Mouse (Mus musculus): Measurements from ENCODE around the gene Wfdc12. TPM values are rescaled to one million over a fixed set of nuclear protein-coding genes. Genes with fewer than 3 reads are reported as not detected.

Wfdc12 gene
- total RNA-seq, 1 experiment, result not detected

DNA sequence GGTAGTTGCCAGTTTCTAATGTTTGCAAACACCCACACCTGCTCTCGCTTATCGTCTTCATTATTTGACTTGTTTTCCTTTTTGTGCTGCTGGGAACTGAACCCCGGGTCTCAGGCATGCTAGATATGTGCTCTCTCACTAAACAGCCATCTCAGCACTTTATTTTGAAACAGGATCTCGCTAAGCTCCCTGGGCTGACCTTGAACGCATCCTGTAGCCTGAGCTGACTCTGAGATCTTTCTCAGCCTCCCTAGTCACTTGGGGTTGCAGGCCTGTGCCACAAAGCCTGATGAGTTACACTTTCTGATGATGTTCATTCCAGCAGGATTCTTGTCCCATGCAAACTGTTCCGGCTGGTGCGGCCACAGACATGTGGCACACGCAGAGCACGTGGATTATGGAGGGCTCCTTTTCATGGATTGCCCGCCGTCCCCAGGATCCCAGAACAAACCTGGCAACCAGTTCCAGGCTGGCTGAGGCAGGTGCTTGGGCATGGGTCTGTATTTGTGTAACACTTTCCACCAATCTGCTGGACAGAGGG, 28.8 kb downstream of the Wfdc12 start:
- Histone ChIP-seq H3K9me3 (ENCODE audit: control insufficient read depth, insufficient read depth, low read depth, low read length) (no peaks in the 10 kb centered on the region), H3K4me3 (ENCODE audit: insufficient read depth in 1 of 2, low read depth in 1 of 2, low read length in 2 of 2, poor library complexity in 1 of 2, severe bottlenecking in 1 of 2) (no peak overlapping the region), H3K9ac (ENCODE audit: insufficient read depth, low read depth, low read length, poor library complexity, severe bottlenecking) (no peak overlapping the region), H3K36me3 (ENCODE audit: control insufficient read depth, insufficient read depth, low read length, poor library complexity, severe bottlenecking) (no peaks in the 10 kb centered on the region), H3K27ac (ENCODE audit: insufficient read depth, low read depth, low read length, poor library complexity, severe bottlenecking) (no peak overlapping the region), H3K4me1 (ENCODE audit: control insufficient read depth in 2 of 2, insufficient read depth in 2 of 2, low read length in 2 of 2, poor library complexity in 1 of 2) (no peaks in the 10 kb centered on the region)
- peak; percentile 50; the same call in 1 of the 2 replicates for TF ChIP-seq MAFK (IDR thresholded peaks at IDR 0.05; ENCODE audit: insufficient read depth, low read depth, low read length)
- TF ChIP-seq ZNF384 (IDR thresholded peaks at IDR 0.05; ENCODE audit: low read depth, low read length), result no peak
- no peak for DNase-seq (ENCODE audit: low read depth, low spot score)
- in situ Hi-C loops (cut with MboI; ENCODE audit: low sequenced_read_pairs in 2 of 2, unreplicated experiment in 2 of 2), result no loop called here

DNA sequence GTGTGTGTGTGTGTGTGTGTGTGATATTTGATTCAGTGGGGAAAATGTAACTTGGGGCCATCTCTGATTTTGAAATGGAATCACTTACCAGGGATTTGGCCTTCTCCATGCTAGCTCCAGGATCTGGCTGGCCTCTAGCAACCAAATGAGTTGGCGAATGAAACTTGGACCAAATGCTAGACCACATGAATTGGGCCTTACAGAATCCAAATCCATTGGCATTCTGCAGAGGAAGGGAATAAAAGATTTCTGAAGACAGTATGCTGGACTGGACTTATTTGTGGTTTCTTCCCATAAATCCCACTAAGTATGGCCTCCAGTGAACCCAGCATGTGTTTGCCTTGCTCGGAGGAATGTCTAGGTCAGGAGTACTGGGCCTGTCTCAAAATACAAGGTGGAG, 31.6 kb downstream of the Wfdc12 start:
- no peak for DNase-seq (ENCODE audit: low read depth, low spot score)
- H3K27ac ChIP-seq (ENCODE audit: insufficient read depth, low read depth, low read length, poor library complexity, severe bottlenecking), result no peak overlapping the region
- no peak overlapping the region for H3K9ac ChIP-seq (ENCODE audit: insufficient read depth, low read depth, low read length, poor library complexity, severe bottlenecking)
- TF ChIP-seq ZNF384 (IDR thresholded peaks at IDR 0.05; ENCODE audit: low read depth, low read length) (no peak), ZC3H11A (IDR thresholded peaks at IDR 0.05; ENCODE audit: borderline replicate concordance, low read depth, low read length) (no peak), CHD2 (IDR thresholded peaks at IDR 0.05; ENCODE audit: low read depth, low read length) (no peak), HCFC1 (IDR thresholded peaks at IDR 0.05; ENCODE audit: borderline replicate concordance, insufficient read depth, low read length) (no peak), MAFK (IDR thresholded peaks at IDR 0.05; ENCODE audit: insufficient read depth, low read depth, low read length) (no peak)
- H3K4me3 ChIP-seq (ENCODE audit: insufficient read depth in 1 of 2, low read depth in 1 of 2, low read length in 2 of 2, poor library complexity in 1 of 2, severe bottlenecking in 1 of 2), result no peak overlapping the region
- H3K36me3 ChIP-seq (ENCODE audit: control insufficient read depth, insufficient read depth, low read length, poor library complexity, severe bottlenecking), result peaks cover 4% of the 10 kb centered on the region
- in situ Hi-C loops (cut with MboI; ENCODE audit: low sequenced_read_pairs in 2 of 2, unreplicated experiment in 2 of 2), result no loop called here
- no peaks in the 10 kb centered on the region for H3K9me3 ChIP-seq (ENCODE audit: control insufficient read depth, insufficient read depth, low read depth, low read length)
- H3K4me1 ChIP-seq (ENCODE audit: control insufficient read depth in 2 of 2, insufficient read depth in 2 of 2, low read length in 2 of 2, poor library complexity in 1 of 2), result no peaks in the 10 kb centered on the region

DNA sequence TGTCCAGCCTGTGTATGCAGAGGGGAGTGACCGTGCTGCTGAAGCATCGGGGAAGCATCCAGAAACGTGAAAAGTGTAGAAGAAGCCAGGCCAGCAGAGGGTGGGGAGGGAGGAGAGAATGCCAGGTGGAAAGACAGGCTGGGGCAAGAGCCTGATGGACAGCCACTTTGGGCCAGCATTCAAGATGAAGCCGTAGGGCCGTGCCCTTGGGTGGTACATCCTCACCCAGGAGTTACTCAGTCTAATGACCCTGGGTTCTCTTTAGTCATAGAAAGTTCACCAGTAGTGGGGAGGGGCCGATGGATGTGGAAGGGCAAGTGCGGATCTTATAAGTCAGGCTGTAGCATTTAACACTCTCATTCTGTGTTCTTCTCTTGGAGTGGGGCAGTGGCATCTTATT, 34.2 kb downstream of the Wfdc12 start:
- no peak overlapping the region for H3K9ac ChIP-seq (ENCODE audit: insufficient read depth, low read depth, low read length, poor library complexity, severe bottlenecking)
- in situ Hi-C loops (cut with MboI; ENCODE audit: low sequenced_read_pairs in 2 of 2, unreplicated experiment in 2 of 2), result no loop called here
- H3K4me3 ChIP-seq (ENCODE audit: insufficient read depth in 1 of 2, low read depth in 1 of 2, low read length in 2 of 2, poor library complexity in 1 of 2, severe bottlenecking in 1 of 2), result no peak overlapping the region
- DNase-seq (ENCODE audit: low read depth, low spot score), result no peak
- H3K36me3 ChIP-seq (ENCODE audit: control insufficient read depth, insufficient read depth, low read length, poor library complexity, severe bottlenecking), result peaks cover 14% of the 10 kb centered on the region
- H3K9me3 ChIP-seq (ENCODE audit: control insufficient read depth, insufficient read depth, low read depth, low read length), result no peaks in the 10 kb centered on the region
- TF ChIP-seq MAFK (IDR thresholded peaks at IDR 0.05; ENCODE audit: insufficient read depth, low read depth, low read length) (no peak), CHD2 (IDR thresholded peaks at IDR 0.05; ENCODE audit: low read depth, low read length) (no peak), HCFC1 (IDR thresholded peaks at IDR 0.05; ENCODE audit: borderline replicate concordance, insufficient read depth, low read length) (no peak), ZC3H11A (IDR thresholded peaks at IDR 0.05; ENCODE audit: borderline replicate concordance, low read depth, low read length) (no peak), ZNF384 (IDR thresholded peaks at IDR 0.05; ENCODE audit: low read depth, low read length) (no peak)
- H3K4me1 ChIP-seq (ENCODE audit: control insufficient read depth in 2 of 2, insufficient read depth in 2 of 2, low read length in 2 of 2, poor library complexity in 1 of 2), result no peaks in the 10 kb centered on the region
- H3K27ac ChIP-seq (ENCODE audit: insufficient read depth, low read depth, low read length, poor library complexity, severe bottlenecking), result no peak overlapping the region

- Histone ChIP-seq H3K4me3 (ENCODE audit: insufficient read depth in 1 of 2, low read depth in 1 of 2, low read length in 2 of 2, poor library complexity in 1 of 2, severe bottlenecking in 1 of 2) (no peak overlapping the region), H3K36me3 (ENCODE audit: control insufficient read depth, insufficient read depth, low read length, poor library complexity, severe bottlenecking) (peaks cover 16% of the 10 kb centered on the region), H3K9me3 (ENCODE audit: control insufficient read depth, insufficient read depth, low read depth, low read length) (no peaks in the 10 kb centered on the region), H3K27ac (ENCODE audit: insufficient read depth, low read depth, low read length, poor library complexity, severe bottlenecking) (no peak overlapping the region), H3K9ac (ENCODE audit: insufficient read depth, low read depth, low read length, poor library complexity, severe bottlenecking) (no peak overlapping the region), H3K4me1 (ENCODE audit: control insufficient read depth in 2 of 2, insufficient read depth in 2 of 2, low read length in 2 of 2, poor library complexity in 1 of 2) (no peaks in the 10 kb centered on the region)
- in situ Hi-C loops (cut with MboI; ENCODE audit: low sequenced_read_pairs in 2 of 2, unreplicated experiment in 2 of 2), result no loop called here
- TF ChIP-seq HCFC1 (IDR thresholded peaks at IDR 0.05; ENCODE audit: borderline replicate concordance, insufficient read depth, low read length) (no peak), CHD2 (IDR thresholded peaks at IDR 0.05; ENCODE audit: low read depth, low read length) (no peak), ZNF384 (IDR thresholded peaks at IDR 0.05; ENCODE audit: low read depth, low read length) (no peak), MAFK (IDR thresholded peaks at IDR 0.05; ENCODE audit: insufficient read depth, low read depth, low read length) (no peak), ZC3H11A (IDR thresholded peaks at IDR 0.05; ENCODE audit: borderline replicate concordance, low read depth, low read length) (no peak)
- DNase-seq (ENCODE audit: low read depth, low spot score), result no peak
Observed at GRCm38 (mm10) chr2:164154007-164154406, 36.4 kb downstream of the Wfdc12 start.

- H3K4me3 ChIP-seq (ENCODE audit: insufficient read depth in 1 of 2, low read depth in 1 of 2, low read length in 2 of 2, poor library complexity in 1 of 2, severe bottlenecking in 1 of 2), result no peak overlapping the region
- TF ChIP-seq HCFC1 (IDR thresholded peaks at IDR 0.05; ENCODE audit: borderline replicate concordance, insufficient read depth, low read length), result no peak
- TF ChIP-seq MAFK (IDR thresholded peaks at IDR 0.05; ENCODE audit: insufficient read depth, low read depth, low read length), result no peak
- no peak for TF ChIP-seq CHD2 (IDR thresholded peaks at IDR 0.05; ENCODE audit: low read depth, low read length)
- no peak for TF ChIP-seq ZNF384 (IDR thresholded peaks at IDR 0.05; ENCODE audit: low read depth, low read length)
- no peak for TF ChIP-seq ZC3H11A (IDR thresholded peaks at IDR 0.05; ENCODE audit: borderline replicate concordance, low read depth, low read length)
- no peaks in the 10 kb centered on the region for H3K4me1 ChIP-seq (ENCODE audit: control insufficient read depth in 2 of 2, insufficient read depth in 2 of 2, low read length in 2 of 2, poor library complexity in 1 of 2)
- H3K9ac ChIP-seq (ENCODE audit: insufficient read depth, low read depth, low read length, poor library complexity, severe bottlenecking), result no peak overlapping the region
- in situ Hi-C loops (cut with MboI; ENCODE audit: low sequenced_read_pairs in 2 of 2, unreplicated experiment in 2 of 2), result no loop called here
- DNase-seq (ENCODE audit: low read depth, low spot score), result no peak
- no peak overlapping the region for H3K27ac ChIP-seq (ENCODE audit: insufficient read depth, low read depth, low read length, poor library complexity, severe bottlenecking)
- no peaks in the 10 kb centered on the region for H3K9me3 ChIP-seq (ENCODE audit: control insufficient read depth, insufficient read depth, low read depth, low read length)
- H3K36me3 ChIP-seq (ENCODE audit: control insufficient read depth, insufficient read depth, low read length, poor library complexity, severe bottlenecking), result peaks cover 16% of the 10 kb centered on the region
Observed at GRCm38 (mm10) chr2:164152341-164152740, 38.1 kb downstream of the Wfdc12 start.
